Mouse (Mus musculus): Measurements from ENCODE around the gene Gm13272. TPM values are rescaled to one million over a fixed set of nuclear protein-coding genes. Genes with fewer than 3 reads are reported as not detected.
"Not testable (repeated sequence)": the region's sequence is repeated elsewhere in the genome, so short reads cannot be mapped to it uniquely, and the experiment has no call there.

Gm13272 gene
- total and polyA plus RNA-seq, 2 experiments from 2014 or later = not detected

DNA sequence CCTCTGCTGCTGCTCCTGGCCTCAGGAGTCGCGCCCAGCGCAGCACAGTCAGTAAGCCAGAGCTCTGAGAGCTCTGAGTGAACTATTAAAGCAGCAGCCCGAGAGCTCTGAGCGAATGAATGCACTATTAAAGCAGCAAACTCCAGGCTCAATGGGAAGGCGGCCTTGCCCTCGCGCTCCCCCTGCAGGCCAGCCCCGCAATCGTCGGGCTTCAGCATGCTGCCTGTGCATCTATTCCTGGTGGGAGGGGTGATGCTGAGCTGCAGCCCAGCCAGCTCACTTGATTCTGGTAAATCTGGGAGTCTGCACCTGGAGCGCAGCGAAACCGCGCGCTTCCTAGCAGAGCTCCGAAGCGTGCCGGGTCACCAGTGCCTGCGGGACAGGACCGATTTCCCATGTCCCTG, 22.0 kb upstream of the Gm13272 start:
- H3K4me1 ChIP-seq (ENCODE audit: insufficient read depth, low read length) = not testable (repeated sequence)
- 0% methylated on average over 19 of the region's 21 CpGs for WGBS

GRCm38 (mm10) chr4:88758751-88759150, 20.9 kb upstream of the Gm13272 start:
- 89% methylated on average over 9 of the region's 9 CpGs for WGBS
- not testable (repeated sequence) for ATAC-seq; H3K27me3 ChIP-seq (ENCODE audit: insufficient read depth, low read length); H3K4me2 ChIP-seq (ENCODE audit: low read depth, low read length); H3K9me3 ChIP-seq (ENCODE audit: low read length); H3K27ac ChIP-seq; H3K36me3 ChIP-seq (ENCODE audit: insufficient read depth, low read length); DNase-seq (ENCODE audit: low spot score); H3K4me1 ChIP-seq (ENCODE audit: insufficient read depth, low read length); H3K4me3 ChIP-seq (ENCODE audit: low read length); H3K9ac ChIP-seq (replicated peaks; ENCODE audit: low read length)

More for the DNA sequence above, 22.0 kb upstream of the Gm13272 start:
- peak; percentile 92 for DNase-seq (ENCODE audit: low spot score)
- Histone ChIP-seq H3K4me2 (ENCODE audit: low read depth, low read length) (peak overlapping the region; percentile 63), H3K4me3 (ENCODE audit: low read length) (peak overlapping the region; percentile 41), H3K27ac (peak overlapping the region; percentile 78; the same call in 1 of the 2 replicates)
- H3K36me3 ChIP-seq (ENCODE audit: insufficient read depth, low read length); H3K9ac ChIP-seq (replicated peaks; ENCODE audit: low read length); H3K9me3 ChIP-seq (ENCODE audit: low read length); H3K27me3 ChIP-seq (ENCODE audit: insufficient read depth, low read length): not testable (repeated sequence)
- peak; percentile 100 for ATAC-seq
- peak; percentile 81 for TF ChIP-seq CTCF (IDR thresholded peaks at IDR 0.05; ENCODE audit: low read depth)

DNA sequence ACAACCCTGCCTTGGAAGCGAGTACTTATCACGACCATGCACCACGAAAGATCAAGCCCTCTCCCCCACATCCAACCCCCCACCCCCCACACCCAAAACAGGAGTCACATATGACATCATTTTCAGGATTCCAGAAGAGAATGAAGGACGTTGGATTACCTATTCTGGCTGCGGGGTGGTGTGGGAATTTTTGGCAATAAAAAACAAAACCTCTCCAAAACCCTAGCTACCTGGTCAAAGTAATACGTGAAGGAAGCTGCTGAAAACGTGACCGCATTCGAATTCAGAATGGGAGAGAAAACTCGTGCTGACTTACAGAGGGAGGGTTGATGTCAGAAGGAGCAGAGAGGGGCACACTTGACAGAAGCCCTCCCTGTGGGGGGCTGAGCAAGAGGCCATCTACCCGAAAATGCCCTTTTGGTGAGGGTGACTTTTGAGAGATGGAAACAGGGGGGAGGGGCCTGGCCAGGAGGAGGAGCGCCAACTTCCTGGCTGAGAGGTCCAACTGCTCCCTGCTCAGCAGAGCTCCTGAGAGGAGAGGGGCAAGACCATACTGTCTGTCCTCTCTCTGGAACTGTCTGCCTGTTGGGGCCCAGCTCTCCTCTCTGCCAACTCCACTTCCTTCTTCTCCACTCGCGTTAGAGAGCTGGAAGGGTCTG, 19.9 kb upstream of the Gm13272 start, which contains the start of gene Gm13283:
TSS of gene Gm13283 (plus strand) at position 510 of the 659 bp plus-strand sequence.
- Histone ChIP-seq H3K4me2 (ENCODE audit: low read depth, low read length) (peak within 1 kb of the TSS; percentile 50), H3K4me3 (ENCODE audit: low read length) (peak within 1 kb of the TSS; percentile 25)
- not testable (repeated sequence) for ATAC-seq; DNase-seq (ENCODE audit: low spot score); H3K36me3 ChIP-seq (ENCODE audit: insufficient read depth, low read length); H3K27me3 ChIP-seq (ENCODE audit: insufficient read depth, low read length); H3K9me3 ChIP-seq (ENCODE audit: low read length); H3K9ac ChIP-seq (replicated peaks; ENCODE audit: low read length); H3K4me1 ChIP-seq (ENCODE audit: insufficient read depth, low read length); H3K27ac ChIP-seq
- 23% methylated on average over 6 of the region's 14 CpGs for WGBS

DNA sequence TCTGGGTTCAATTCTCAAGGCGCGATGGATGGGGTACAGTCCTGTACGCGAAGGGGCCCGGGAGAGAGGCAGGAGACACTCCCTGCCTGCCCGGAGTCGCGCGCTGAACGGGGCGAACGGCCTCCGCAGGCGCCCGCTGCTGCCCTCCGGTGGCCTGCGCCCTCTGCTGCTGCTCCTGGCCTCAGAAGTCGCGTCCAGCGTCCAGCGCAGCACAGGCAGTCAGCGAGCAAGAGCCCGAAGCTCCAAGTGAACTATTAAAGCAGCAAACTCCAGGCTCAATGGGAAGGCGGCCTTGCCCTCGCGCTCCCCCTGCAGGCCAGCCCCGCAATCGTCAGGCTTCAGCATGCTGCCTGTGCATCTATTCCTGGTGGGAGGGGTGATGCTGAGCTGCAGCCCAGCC, 19.2 kb upstream of the Gm13272 start:
- not testable (repeated sequence) for H3K27ac ChIP-seq; H3K9ac ChIP-seq (replicated peaks; ENCODE audit: low read length); ATAC-seq; H3K4me1 ChIP-seq (ENCODE audit: insufficient read depth, low read length); H3K9me3 ChIP-seq (ENCODE audit: low read length); H3K27me3 ChIP-seq (ENCODE audit: insufficient read depth, low read length); H3K36me3 ChIP-seq (ENCODE audit: insufficient read depth, low read length)
- peak overlapping the region; percentile 25 for H3K4me3 ChIP-seq (ENCODE audit: low read length)
- 0% methylated on average over 21 of the region's 28 CpGs for WGBS
- TF ChIP-seq CTCF (IDR thresholded peaks at IDR 0.05; ENCODE audit: low read depth) = peak; percentile 66
- peak; percentile 75 for DNase-seq (ENCODE audit: low spot score)
- H3K4me2 ChIP-seq (ENCODE audit: low read depth, low read length) = peak overlapping the region; percentile 50

GRCm38 (mm10) chr4:88761776-88762175, 17.9 kb upstream of the Gm13272 start:
- not testable (repeated sequence) for H3K36me3 ChIP-seq (ENCODE audit: insufficient read depth, low read length); H3K9ac ChIP-seq (replicated peaks; ENCODE audit: low read length); H3K4me2 ChIP-seq (ENCODE audit: low read depth, low read length); H3K9me3 ChIP-seq (ENCODE audit: low read length); ATAC-seq; DNase-seq (ENCODE audit: low spot score); H3K27me3 ChIP-seq (ENCODE audit: insufficient read depth, low read length); H3K4me1 ChIP-seq (ENCODE audit: insufficient read depth, low read length); H3K4me3 ChIP-seq (ENCODE audit: low read length); H3K27ac ChIP-seq
- WGBS = 69% methylated on average over 6 of the region's 8 CpGs

- not testable (repeated sequence) for H3K27ac ChIP-seq; H3K4me1 ChIP-seq (ENCODE audit: insufficient read depth, low read length); H3K9me3 ChIP-seq (ENCODE audit: low read length); H3K36me3 ChIP-seq (ENCODE audit: insufficient read depth, low read length); ATAC-seq; H3K4me2 ChIP-seq (ENCODE audit: low read depth, low read length); H3K27me3 ChIP-seq (ENCODE audit: insufficient read depth, low read length); H3K4me3 ChIP-seq (ENCODE audit: low read length); H3K9ac ChIP-seq (replicated peaks; ENCODE audit: low read length); DNase-seq (ENCODE audit: low spot score)
- WGBS = 58% methylated on average over 9 of the region's 9 CpGs
Measured at GRCm38 (mm10) chr4:88762341-88762740, 17.3 kb upstream of the Gm13272 start.

DNA sequence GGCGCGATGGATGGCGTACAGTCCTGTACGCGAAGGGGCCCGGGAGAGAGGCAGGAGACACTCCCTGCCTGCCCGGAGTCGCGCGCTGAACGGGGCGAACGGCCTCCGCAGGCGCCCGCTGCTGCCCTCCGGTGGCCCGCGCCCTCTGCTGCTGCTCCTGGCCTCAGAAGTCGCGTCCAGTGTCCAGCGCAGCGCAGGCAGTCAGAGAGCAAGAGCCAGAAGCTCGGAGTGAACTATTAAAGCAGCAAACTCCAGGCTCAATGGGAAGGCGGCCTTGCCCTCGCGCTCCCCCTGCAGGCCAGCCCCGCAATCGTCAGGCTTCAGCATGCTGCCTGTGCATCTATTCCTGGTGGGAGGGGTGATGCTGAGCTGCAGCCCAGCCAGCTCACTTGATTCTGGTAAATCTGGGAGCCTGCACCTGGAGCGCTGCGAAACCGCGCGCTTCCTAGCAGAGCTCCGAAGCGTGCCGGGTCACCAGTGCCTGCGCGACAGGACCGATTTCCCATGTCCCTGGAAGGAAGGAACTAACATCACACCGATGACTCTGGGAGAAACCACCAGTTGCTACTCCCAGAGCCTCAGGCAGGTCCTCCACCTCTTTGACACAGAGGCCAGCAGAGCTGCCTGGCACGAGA, 16.1 kb upstream of the Gm13272 start:
- H3K9ac ChIP-seq (replicated peaks; ENCODE audit: low read length); H3K4me1 ChIP-seq (ENCODE audit: insufficient read depth, low read length); ATAC-seq; H3K36me3 ChIP-seq (ENCODE audit: insufficient read depth, low read length); H3K9me3 ChIP-seq (ENCODE audit: low read length); H3K27me3 ChIP-seq (ENCODE audit: insufficient read depth, low read length); H3K27ac ChIP-seq: not testable (repeated sequence)
- peak overlapping the region; percentile 25 for H3K4me3 ChIP-seq (ENCODE audit: low read length)
- peak; percentile 70 for DNase-seq (ENCODE audit: low spot score)
- TF ChIP-seq CTCF (IDR thresholded peaks at IDR 0.05; ENCODE audit: low read depth) = peak; percentile 68
- 4% methylated on average over 21 of the region's 42 CpGs for WGBS
- H3K4me2 ChIP-seq (ENCODE audit: low read depth, low read length) = peak overlapping the region; percentile 48; the same call in 1 of the 2 replicates

GRCm38 (mm10) chr4:88773534-88773933, 6.1 kb upstream of the Gm13272 start, which contains the start of gene Gm13290:
Gene Gm13290 (plus strand): TSS chr4:88773834.
- H3K27ac ChIP-seq; H3K4me2 ChIP-seq (ENCODE audit: low read depth, low read length); H3K9ac ChIP-seq (replicated peaks; ENCODE audit: low read length); H3K36me3 ChIP-seq (ENCODE audit: insufficient read depth, low read length); ATAC-seq; H3K27me3 ChIP-seq (ENCODE audit: insufficient read depth, low read length); H3K4me3 ChIP-seq (ENCODE audit: low read length); H3K9me3 ChIP-seq (ENCODE audit: low read length); DNase-seq (ENCODE audit: low spot score); H3K4me1 ChIP-seq (ENCODE audit: insufficient read depth, low read length): not testable (repeated sequence)
- WGBS = no CpG with 5 or more reads among the region's 32 CpGs

- not testable (repeated sequence) for DNase-seq (ENCODE audit: low spot score); H3K9me3 ChIP-seq (ENCODE audit: low read length)
- no CpG with 5 or more reads among the region's 29 CpGs for WGBS
Measured at GRCm38 (mm10) chr4:88776622-88777021, 3.0 kb upstream of the Gm13272 start, which contains the start of gene Gm13289. Gene Gm13289 (plus strand): TSS chr4:88776922.

GRCm38 (mm10) chr4:88780320-88780719, 670 bp downstream of the Gm13272 start:
- H3K9me3 ChIP-seq (ENCODE audit: low read length); H3K4me2 ChIP-seq (ENCODE audit: low read depth, low read length); DNase-seq (ENCODE audit: low spot score); ATAC-seq; H3K36me3 ChIP-seq (ENCODE audit: insufficient read depth, low read length); H3K4me1 ChIP-seq (ENCODE audit: insufficient read depth, low read length); H3K4me3 ChIP-seq (ENCODE audit: low read length); H3K9ac ChIP-seq (replicated peaks; ENCODE audit: low read length); H3K27me3 ChIP-seq (ENCODE audit: insufficient read depth, low read length); H3K27ac ChIP-seq: not testable (repeated sequence)
- WGBS = 48% methylated on average over 15 of the region's 18 CpGs

More at GRCm38 (mm10) chr4:88776622-88777021, 3.0 kb upstream of the Gm13272 start, which contains the start of gene Gm13289:
- not testable (repeated sequence) for H3K27me3 ChIP-seq (ENCODE audit: insufficient read depth, low read length); H3K4me3 ChIP-seq (ENCODE audit: low read length); H3K36me3 ChIP-seq (ENCODE audit: insufficient read depth, low read length); H3K27ac ChIP-seq; ATAC-seq; H3K4me1 ChIP-seq (ENCODE audit: insufficient read depth, low read length); H3K9ac ChIP-seq (replicated peaks; ENCODE audit: low read length); H3K4me2 ChIP-seq (ENCODE audit: low read depth, low read length)

Measured in hindbrain, postnatal 0 days (tissue).